Mouse (Mus musculus) adrenal gland, postnatal 36 days (tissue): ENCODE measurements around the gene Cox10. TPM values are rescaled to one million over a fixed set of nuclear protein-coding genes. Genes with fewer than 3 reads are reported as not detected.

ENCODE experiments used
- DNase-seq, 2 experiments: peaks; one replicate each; pipeline ENCODE4 v3.0.0; 2021; ENCODE audit warnings: mixed read lengths in 1 of 2
- total RNA-seq, 2 experiments: library from RNA; stranded (reverse); gene quantifications; 2 replicates each; pipeline ENCODE4 v1.2.3; 2021

The Cox10 gene
- total RNA-seq, 2 experiments from 2014 or later: 16.8 to 20.4 TPM

DNA sequence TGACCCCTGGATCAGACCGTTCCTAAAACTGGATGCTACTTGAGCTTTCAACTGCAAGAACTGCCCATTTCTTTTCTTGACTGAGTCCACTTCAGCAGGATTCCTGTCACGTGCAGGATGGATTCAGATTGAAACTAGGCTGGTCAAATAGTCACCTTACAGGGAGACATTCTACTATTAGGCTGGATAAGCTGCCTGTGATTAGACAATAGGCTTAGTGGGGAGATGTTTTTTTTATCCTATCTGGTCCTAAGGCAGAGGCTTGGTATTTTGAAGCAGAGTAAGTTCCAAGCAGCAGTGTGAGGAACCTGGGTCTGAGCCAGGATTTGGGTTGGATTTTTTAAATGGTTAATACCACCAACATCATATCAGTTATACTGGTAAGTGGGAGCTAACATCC is 125.4 kb downstream of the Cox10 start:
- no peak for DNase-seq

DNA sequence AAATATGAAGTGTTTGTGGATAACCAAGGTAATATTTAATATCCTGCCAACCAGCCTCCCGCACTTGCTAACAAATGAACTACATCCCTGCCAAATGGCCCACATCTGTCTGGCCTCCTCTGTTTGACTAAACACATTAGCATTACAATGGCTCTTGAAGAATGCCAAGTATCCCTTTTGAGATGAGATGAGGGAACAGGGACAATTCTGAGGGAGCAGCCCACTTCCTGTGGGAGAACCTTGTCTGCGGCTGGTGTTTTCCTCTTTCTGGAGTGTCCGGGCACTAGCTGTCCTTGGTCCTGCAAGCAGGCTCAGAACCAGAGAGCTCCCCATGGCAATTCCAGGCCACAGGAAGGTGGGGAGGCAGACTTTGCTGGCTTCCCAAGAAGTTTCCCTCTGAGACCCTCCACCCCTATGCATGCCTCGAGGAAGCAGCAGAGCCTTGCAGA is 126.5 kb downstream of the Cox10 start:
- DNase-seq: no peak

DNA sequence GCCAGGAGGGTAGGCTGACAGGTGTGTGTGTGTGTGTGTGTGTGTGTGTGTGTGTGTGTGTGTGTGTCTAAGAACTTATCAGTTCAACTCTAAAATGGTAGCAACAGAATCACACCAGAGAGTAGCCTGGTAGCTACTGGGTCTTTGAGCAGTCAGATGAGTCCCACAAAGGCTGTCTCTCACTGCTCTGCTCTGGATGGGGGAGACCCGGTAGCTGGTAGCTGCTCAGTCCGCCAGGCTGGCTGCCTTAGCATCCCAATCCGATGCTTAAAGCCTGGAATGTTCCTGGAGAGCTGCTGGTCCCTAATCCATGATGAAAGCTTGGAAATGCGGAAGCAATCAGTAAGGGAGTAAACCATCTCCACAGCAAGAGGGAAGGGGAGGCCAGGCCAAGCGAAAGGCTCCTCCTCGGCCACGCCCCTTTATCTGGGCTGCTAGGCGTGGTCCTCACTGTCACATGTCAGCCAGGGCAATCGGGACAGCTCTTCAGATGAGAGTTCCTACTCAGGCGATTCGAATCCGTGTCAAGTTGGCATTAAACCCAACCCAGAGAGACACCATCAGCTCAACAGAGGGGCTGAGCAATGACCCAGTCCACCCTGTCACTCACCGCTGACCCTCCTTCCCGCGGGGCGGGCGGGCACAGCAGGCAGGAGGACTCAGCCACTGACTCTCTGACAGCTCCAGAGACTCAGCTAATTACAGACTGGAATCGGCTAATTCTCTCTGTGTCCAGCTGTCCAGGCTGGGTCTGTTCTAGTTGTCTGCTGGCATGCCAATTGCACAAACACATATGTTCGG is 127.2 kb downstream of the Cox10 start:
- DNase-seq: peak; percentile 33 to 54

DNA sequence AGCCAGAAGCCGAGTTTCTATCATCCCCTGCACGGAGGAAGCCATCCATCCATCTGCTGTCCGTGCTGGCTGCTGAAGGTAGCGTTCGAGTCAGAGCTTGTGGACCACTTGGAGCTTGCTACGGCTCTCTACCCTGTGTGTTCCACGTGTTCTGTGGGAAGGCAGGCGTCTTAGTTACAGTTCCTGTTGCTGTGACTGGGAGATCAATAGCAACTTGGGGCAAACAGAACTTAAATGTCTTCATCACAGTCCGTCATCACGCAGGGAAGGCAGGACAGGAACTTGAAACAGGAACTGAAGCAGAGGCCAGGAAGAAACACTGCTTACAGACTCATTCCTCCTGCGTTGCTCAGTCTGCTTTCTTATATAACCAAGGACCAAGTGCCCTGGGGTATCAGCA is 130.9 kb downstream of the Cox10 start:
- no peak for DNase-seq

DNA sequence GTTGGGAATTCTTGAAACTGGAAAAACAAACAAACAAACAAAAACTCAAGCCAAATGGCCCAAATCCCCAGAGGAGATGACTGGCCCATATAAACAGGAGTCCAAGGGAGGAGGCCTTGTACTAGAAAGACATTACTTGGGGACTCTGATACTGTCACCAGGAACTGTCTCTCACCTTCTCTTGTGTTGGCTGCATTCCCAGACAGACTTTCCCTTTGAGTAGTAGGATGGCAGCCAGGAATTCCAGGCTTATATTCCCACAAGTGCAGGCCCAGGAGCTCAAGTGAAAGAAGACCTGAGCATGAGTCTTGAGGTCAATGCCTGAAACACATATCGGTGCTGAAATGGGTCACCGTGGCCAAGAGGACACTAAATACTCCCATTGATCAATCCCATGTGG is 132.2 kb downstream of the Cox10 start:
- no peak for DNase-seq

DNA sequence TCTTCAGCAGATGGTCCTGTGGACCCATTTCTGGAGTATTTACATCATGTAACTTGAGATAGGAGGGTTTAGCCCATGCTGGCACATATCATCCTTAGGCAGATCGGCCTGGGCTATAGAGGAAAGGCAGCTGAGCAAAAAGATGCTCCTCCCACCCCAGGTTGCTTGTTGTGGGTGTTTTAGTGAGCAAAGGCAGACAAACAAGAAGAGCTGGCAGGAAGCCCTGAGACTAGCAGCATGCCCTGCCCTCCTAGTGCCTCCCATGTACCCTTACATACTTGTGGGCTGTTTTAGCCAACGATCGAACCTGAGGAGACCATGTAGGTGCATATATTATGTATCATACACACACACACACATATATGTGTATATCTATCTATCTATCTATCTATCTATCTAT is 135.3 kb downstream of the Cox10 start:
- DNase-seq: no peak

DNA sequence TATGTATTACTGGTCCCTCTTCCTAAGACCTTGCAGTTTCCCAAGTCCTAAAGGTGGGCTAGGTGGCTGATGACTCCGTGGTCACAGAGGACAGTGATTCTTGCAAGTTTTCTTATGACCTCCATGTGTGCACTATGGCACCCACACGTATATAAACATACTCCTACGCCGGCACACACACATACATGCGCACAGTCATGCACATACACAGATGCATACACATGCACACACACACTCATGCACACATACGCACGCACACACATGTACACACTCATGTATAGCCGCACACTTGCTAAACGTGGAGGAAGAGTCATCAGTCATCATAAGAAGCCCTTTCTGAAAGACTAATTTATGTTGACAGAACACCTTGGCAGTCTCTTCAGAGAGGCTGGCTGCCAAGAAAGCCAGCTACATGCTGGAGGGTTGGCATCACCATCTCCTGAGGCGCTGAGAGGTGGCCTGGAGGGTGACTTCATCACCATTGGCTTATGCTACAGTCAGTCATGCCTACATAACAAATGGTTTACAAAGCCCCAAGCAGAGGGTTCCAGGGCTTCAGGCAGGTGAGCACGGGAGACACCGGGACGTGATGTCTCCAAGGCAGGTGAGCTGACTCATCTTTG is 135.9 kb downstream of the Cox10 start:
- no peak for DNase-seq

DNA sequence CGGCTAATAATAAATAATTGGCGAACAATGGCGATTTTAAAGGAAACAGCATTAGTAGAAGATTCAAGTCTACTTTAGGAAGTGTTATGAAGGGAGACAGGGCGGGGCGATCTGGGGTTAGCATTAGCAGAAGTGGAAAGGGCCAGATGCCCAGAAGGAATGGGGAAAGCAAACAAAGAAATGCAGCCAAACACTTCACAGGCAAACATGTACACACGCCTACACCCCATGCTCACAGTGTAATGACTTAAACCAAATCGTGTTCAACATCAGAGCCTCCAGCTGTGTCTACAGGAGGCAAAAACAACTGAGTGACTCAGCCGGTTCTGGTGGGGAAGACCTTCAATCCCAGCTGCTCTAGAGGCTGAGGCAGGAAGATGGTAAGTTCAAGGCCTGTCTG is 137.1 kb downstream of the Cox10 start:
- DNase-seq: no peak

DNA sequence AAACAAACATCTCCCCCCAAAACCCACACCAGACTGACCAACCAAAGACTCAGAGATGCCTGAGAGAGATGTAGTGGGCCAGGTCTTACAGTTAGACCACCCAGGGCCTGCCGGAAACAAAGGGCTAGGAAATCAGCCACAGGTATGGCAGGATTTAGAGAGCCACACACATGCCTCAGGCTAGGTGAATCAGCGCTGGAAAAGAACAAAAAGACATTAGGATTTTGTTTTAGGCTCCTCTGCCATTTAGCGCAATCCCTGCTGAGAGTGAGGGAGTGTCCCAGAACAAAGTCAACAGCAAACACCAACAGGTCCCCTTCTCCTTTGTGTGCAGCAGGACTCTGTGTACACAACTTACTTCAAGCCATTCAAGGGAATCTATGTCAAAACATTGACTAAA is 142.6 kb downstream of the Cox10 start:
- DNase-seq: no peak

DNA sequence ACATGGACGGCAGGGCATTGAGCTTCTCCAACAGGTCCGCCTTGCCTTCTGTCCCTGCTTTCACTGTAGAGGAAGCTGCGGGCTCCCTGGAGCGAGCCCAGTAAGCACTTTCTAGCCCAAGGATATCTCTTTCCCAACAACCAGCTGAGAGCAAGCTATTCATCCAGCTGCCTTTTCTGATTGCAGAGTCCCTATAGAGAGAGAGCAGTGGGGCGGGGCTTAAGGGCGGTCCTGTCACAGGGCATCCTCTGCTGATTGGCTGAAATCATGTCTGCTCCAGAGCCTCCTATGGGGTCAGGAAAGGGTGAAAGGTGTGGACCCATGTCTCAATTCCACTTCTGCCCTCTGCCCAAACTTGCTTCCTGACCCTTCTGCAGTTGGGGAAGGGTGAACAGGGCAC is 152.4 kb downstream of the Cox10 start:
- no peak for DNase-seq

DNA sequence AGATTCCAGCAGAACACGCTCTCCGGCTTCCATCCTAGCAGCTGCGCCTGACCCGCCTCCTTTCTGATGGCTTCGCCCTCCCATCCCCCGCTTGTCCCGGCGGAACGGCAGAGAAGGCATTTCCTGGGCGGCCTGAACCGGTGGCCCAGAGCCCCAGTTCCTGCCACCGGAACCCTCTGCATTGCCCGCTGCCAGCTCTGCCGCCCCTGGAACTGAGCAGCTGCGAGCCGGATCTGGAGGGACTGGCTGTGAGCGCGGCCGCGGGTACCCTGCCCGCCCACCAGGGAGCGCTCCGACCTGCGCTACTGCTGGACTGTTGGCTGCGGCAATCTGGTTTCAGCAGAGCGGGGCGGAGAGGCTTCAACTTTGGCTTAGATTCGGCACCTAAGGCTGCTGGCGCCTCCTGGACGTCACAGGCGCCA is 154.1 kb downstream of the Cox10 start:
- DNase-seq: peak; percentile 84 to 91

DNA sequence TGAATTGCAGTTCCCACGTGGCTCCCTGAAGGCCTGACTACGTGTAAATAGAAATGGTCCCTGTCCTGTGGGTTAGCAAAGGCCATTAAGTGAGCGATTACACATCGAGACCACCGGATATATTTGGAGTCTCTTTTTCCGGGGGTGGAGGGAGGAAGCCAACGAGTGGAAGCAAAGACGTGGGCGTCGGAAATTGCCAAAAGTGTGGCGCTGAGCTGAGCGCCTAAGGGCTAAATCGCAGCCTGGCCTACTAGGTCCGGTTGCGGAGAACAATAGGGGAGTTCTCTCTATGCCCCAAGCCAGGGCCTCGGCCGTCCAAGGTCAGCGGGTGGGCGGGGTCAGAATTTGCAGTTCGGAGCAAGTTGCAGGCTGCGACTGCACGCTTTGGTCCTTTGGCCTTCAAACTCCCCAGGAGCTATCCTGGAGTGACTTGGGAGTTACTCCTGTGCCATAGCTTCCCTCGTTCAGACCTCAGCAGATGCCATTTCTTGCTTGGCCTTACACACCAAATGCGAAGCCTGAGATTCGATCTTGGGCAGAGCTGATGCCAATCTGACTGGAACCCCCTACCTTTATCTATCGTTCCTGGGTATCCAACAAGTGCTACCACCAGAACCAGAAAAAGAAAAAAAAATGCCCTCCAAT is 154.9 kb downstream of the Cox10 start:
- DNase-seq: peak in 1 of 2 experiments; percentile 49

DNA sequence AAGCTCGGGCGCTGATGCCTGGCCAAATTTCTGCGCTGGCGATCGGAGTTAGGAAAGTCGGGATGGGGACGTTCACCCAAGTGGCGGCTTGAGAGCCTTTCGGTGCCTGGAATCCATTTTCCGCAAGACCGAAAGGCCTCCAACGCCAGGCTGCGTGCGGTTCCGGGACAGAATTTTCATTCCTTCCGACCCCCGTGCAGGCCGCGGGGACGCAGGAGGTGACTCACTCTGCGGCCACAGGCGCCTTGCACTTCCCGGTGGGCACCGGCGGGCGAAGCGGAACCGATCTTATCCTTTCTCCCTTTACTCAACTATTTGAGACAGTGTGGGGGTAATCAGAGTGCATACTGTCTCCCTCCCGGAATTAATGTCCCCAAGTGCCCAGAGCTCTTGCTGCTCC is 155.9 kb downstream of the Cox10 start:
- DNase-seq: peak in 1 of 2 experiments; percentile 35

DNA sequence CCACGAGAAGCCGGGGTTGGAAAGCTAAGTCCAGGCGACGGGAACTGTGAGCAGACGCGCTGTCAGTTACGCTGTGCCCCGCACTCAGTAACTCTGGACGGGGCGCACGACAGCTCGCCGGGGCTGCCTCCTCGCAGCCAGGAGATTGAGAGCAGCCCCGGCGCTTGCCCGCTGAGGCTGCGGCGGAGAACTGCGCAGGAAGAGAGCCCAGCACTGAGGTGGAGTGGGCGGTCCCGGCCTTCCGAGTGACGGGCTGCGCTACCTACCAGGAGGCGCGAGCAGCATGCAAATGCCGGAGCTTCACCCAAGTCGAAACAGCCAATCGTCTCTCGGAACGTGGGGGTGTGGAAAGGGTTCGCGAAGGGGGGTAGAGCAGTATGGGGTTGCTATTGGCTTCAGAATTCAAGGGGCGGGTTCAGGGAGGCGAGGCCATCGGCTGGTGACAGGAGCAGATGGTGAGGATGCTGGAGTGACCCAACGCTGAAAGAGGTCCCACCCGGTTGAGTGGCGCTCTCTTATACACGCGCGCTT is 157.1 kb downstream of the Cox10 start, which contains the start of gene Hs3st3b1:
Gene Hs3st3b1 (minus strand): TSS at position 200 of the 531 bp plus-strand sequence.
- peak; percentile 96 for DNase-seq

DNA sequence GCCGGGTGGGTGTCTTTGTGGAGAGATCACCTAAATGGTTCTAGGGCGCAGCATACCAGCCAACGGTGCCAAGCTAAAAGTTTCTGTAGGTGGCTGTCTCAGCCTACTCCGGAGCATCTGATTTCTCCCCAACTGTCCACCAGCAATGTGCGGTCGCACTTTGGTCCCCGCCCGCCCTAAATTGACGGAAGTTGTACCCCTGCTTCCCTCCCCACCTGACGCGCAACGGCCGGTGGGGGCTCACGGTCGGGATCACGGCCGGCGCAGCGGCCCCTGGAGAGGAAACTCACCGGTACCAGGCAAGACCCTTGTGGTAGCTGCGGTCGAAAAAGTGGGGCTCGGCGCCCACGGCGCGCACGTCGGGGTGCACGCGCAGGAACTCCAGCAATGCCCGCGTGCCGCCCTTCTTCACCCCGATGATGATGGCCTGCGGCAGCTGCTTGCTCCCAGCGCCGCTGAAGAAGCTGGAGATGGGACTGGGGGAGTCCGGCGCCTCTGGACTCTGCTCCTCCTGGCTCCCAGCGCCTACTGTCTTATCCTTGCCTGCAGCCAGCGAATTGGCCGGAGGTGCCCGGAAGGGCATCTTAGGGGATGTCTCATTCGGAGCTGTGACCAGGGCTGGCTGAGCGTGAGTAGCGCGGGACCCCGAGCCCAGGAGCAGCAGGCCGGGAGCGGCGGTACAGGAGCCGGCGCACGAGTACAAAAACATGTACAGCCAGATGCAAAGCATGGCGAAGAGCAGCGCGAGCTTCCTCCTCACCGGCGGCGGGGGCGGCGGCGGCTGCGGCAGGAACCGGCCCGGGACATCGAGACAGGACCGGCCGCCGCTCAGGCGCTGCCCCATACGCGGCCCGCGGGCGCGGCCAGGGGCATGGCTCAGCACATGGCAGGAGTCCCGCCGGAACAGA is 158.0 kb downstream of the Cox10 start:
- peak in 1 of 2 experiments; percentile 21 for DNase-seq

DNA sequence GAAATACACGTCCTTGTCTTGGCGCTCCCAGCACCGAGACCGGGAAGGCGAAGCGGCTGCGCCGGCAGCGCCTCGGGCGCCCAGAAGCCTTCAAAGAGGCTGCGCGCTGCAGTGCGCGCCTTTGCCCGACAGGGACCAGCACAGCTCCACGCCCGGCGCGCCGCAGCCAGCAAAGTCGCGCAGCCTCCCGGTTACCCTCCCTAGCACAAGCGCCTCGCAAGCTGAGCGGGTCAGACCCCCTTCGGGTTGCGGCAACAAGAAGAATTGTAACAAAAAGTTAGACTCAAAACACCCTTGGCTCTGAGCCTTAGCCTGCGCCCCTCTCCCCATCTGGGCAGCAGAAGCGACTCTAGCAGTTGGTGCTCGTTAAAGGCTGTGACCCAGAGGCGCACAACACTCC is 158.7 kb downstream of the Cox10 start:
- peak; percentile 81 to 88 for DNase-seq

DNA sequence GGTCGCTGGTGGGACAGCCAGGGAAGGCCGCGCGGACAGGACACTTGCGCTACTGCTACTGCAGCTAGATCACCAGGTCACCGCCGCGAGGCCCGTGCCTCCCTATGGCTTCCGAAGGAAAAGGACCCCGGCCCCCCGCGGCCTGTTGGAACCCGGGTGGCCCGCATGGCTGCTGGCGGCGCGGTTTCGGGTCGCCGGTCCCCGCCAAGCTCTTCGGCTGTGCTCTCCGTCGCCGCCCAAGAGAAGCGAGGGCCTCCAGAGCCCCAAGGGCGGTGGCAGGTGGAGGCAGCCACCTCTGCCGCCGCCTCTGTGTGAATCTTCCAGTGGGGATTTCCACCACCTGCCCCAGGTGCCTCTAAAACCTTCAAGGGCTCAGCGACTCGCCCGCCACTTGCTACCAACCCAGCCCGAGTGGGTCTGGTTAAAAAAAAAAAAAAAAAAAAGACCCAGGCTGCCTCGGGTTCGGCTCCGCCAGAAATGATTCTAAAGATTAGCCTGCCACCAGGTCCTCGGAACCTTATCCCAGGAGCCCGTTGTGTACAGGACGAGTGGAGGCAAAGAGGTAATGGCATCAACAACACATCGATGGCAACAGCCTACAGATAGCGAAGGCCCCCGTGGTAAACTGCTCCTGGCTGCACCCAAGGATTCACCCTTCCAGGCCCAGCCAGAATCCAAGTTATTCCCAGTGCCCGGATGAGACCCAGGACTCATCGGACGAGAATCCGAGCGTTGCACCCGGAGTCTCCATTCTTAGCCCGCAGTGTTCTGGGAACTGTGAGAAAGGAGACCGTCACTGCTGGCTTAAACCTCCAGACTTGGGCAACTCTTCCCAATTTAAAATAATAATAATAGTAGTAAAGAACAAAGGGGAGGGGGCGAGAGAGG is 159.8 kb downstream of the Cox10 start:
- DNase-seq: no peak

DNA sequence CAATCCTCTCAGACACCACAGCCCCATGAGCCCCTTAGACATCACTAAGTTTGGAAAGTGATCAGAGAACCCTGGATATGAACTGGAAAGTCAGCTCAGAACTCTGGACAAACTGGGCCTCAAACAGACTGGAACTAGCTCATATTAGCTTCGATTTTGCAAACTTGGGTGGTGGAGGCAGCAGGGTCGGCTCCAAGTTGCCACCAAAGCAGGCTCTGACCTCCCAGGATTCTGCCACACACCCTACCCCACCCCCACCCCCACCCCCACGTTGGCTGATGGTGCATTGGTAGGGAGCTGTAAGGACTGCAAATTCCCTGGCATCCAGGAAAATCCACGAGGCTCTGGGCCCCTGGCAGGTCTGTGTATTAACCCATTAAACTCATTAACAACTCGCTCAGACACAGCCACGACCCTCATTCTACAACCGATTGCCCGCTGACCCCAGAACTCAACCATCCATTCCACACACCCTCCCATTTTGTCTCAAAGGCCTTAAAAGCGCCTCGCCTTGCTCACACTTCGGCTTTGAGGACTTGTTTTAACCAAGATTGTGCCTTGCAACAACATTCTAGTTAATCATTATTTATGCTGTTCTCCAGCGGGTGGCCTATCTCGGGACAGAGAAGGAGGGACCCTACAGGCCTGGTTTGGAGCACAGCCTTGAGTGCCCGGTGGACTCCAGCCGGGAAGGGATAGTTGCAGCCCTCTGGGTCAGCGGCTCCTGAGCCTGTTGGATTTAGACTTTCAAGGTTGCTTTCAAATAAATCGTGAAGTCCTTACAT is 160.8 kb downstream of the Cox10 start:
- DNase-seq: no peak

DNA sequence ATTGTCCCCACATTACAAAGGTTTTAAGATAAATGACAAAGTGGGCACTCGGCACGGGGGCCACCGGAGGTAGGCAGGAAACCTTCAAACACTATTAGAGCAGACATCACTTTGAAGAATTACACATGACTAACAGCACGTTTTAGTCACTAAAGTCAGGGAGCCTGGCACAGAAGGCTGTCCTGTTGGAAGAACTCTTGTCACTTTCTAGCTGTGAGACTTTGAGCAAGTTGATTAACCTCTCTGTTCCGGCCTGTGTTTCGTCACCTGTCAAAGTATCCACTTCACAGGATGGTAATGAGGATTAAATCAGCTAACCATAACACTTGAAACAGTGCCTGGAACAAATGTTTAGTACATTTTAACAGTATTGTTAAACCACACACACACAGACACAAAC is 161.7 kb downstream of the Cox10 start:
- DNase-seq: no peak

DNA sequence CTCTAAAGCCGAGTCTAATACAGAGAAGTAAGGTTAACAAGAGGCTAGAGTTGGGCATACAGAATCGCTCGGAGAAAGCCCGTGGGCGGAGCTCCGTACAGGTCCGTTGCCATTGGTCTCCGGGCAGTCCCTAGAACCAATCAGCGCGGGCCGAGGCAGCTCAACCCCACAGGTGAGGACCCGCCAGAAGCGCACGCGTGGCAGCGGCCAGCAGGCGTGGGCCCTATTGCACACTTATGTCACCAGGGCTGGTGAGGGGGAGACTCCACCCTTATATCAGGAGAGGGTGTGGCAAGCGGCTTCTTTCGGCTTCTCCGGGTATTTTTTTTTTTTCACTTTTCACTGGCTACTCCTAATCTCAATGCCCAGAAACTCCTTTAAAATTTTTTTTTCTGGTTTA is 164.9 kb downstream of the Cox10 start:
- peak; percentile 88 for DNase-seq
